Mouse (Mus musculus) small intestine, adult 2 months (tissue): ENCODE data around the gene Pik3cb.

Experiments used
- CTCF ChIP-seq: fragments of 200-500 bp; IDR thresholded peaks from 2 replicates; pipeline ENCODE4 v1.5.1; 2012; ENCODE audit warnings: low read depth, mild to moderate bottlenecking, control low read depth, inconsistent platforms, low read length, moderate library complexity, mixed read lengths; ENCODE audit not compliant: insufficient replicate concordance, insufficient read length; ENCODE audit errors: extremely low read depth
- POLR2A ChIP-seq: fragments of 200-500 bp; IDR thresholded peaks from 2 replicates; pipeline ENCODE4 v1.6.1; 2012; ENCODE audit warnings: low read depth, mild to moderate bottlenecking, control low read depth, inconsistent platforms, low read length, moderate library complexity

DNA sequence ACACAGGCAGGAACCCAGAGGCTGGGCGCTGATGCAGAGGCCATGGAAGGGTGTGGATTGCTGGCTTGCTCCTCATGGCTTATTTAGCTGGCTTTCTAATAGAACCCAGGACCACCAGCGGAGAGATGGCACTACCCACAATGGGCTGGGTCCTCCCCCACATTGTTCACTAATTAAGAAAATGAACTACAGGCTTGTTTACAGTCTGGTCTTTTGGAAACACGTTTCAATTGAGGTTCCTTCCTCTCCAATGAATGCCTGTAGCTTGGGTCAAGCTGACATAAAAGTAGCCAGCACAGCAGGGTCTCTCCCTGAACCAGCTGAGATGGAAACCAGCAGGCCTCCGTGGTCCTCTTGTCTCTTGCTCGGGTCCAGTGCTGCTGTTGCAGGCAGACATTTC is 119.3 kb downstream of the Pik3cb start:
- TF ChIP-seq POLR2A, result no peak
- TF ChIP-seq CTCF, result no peak
